Mouse (Mus musculus) left cerebral cortex, postnatal 14 days (tissue): ENCODE results near the gene D17Wsu92e. TPM values are rescaled to one million over a fixed set of nuclear protein-coding genes. Genes with fewer than 3 reads are reported as not detected.

Experiments used
- DNase-seq, 2 experiments: peaks; one replicate each; pipeline ENCODE4 v3.0.0; 2021 to 2022; ENCODE audit warnings: low spot score in 2 of 2, mixed read lengths in 1 of 2
- intact Hi-C: fragments of 180-260 bp; cut with DNase I; formaldehyde crosslinking; loops from one replicate; pipeline ENCODE4 v1.15.1; 2025
- total RNA-seq, 2 experiments: library from RNA; stranded (reverse); gene quantifications; 2 replicates each; pipeline ENCODE4 v1.2.3; 2021

D17Wsu92e gene
- total RNA-seq, 2 experiments from 2014 or later: 136 to 137 TPM

GRCm38 (mm10) chr17:27762884-27763283 lies 57.6 kb downstream of the D17Wsu92e start:
- intact Hi-C loops: loop anchor here (2.0 to 10.0 kb wide), 4 partner anchors 46 to 228 kb away; partner anchors contain the start of gene AI413582
- peak; percentile 52 to 78 for DNase-seq

GRCm38 (mm10) chr17:27761639-27762336 lies 58.7 kb downstream of the D17Wsu92e start:
- intact Hi-C loops: loop anchor here (2.0 to 10.0 kb wide), 4 partner anchors 44 to 227 kb away; partner anchors contain the start of gene AI413582
- DNase-seq: peak; percentile 90 to 98

- DNase-seq: no peak
- intact Hi-C loops: loop anchor here (5.0 to 10.0 kb wide), 3 partner anchors 43 to 195 kb away; partner anchors contain the start of gene AI413582
Measured at GRCm38 (mm10) chr17:27760169-27760568, 60.3 kb downstream of the D17Wsu92e start.

- peak in 1 of 2 experiments; percentile 46 for DNase-seq
- intact Hi-C loops: no loop called here
Measured at GRCm38 (mm10) chr17:27751314-27752202, 68.9 kb downstream of the D17Wsu92e start.

GRCm38 (mm10) chr17:27750451-27750942 lies 70.0 kb downstream of the D17Wsu92e start:
- no peak for DNase-seq
- intact Hi-C loops: no loop called here

- no peak for DNase-seq
Measured at GRCm38 (mm10) chr17:27748123-27748522, 72.3 kb downstream of the D17Wsu92e start.

GRCm38 (mm10) chr17:27746446-27746845 lies 74.0 kb downstream of the D17Wsu92e start:
- DNase-seq: no peak
- intact Hi-C loops: no loop called here

More at GRCm38 (mm10) chr17:27748123-27748522, 72.3 kb downstream of the D17Wsu92e start:
- intact Hi-C loops: no loop called here

GRCm38 (mm10) chr17:27740961-27741360 lies 79.5 kb downstream of the D17Wsu92e start:
- intact Hi-C loops: no loop called here
- no peak for DNase-seq

GRCm38 (mm10) chr17:27734344-27735073 lies 85.9 kb downstream of the D17Wsu92e start:
- intact Hi-C loops: no loop called here
- DNase-seq: no peak

GRCm38 (mm10) chr17:27732694-27733093 lies 87.8 kb downstream of the D17Wsu92e start:
- intact Hi-C loops: no loop called here
- DNase-seq: no peak

GRCm38 (mm10) chr17:27732152-27732551 lies 88.3 kb downstream of the D17Wsu92e start:
- intact Hi-C loops: no loop called here
- DNase-seq: no peak

GRCm38 (mm10) chr17:27728770-27729169 lies 91.7 kb downstream of the D17Wsu92e start, which contains the start of gene Spdef:
Gene Spdef, minus strand, starts transcription at chr17:27728955.
- intact Hi-C loops: no loop called here

GRCm38 (mm10) chr17:27726527-27726926 lies 93.9 kb downstream of the D17Wsu92e start:
- intact Hi-C loops: no loop called here
- no peak for DNase-seq

More at GRCm38 (mm10) chr17:27728770-27729169, 91.7 kb downstream of the D17Wsu92e start, which contains the start of gene Spdef:
- no peak for DNase-seq

- intact Hi-C loops: no loop called here
- DNase-seq: no peak
Measured at GRCm38 (mm10) chr17:27725412-27725811, 95.0 kb downstream of the D17Wsu92e start.

GRCm38 (mm10) chr17:27725011-27725410 lies 95.4 kb downstream of the D17Wsu92e start:
- intact Hi-C loops: no loop called here
- no peak for DNase-seq

- no peak for DNase-seq
- intact Hi-C loops: no loop called here
Measured at GRCm38 (mm10) chr17:27724327-27724726, 96.1 kb downstream of the D17Wsu92e start.

GRCm38 (mm10) chr17:27721125-27721664 lies 99.3 kb downstream of the D17Wsu92e start:
- intact Hi-C loops: no loop called here
- no peak for DNase-seq

- DNase-seq: no peak
- intact Hi-C loops: no loop called here
Measured at GRCm38 (mm10) chr17:27720326-27720725, 100.1 kb downstream of the D17Wsu92e start.

GRCm38 (mm10) chr17:27719663-27720062 lies 100.8 kb downstream of the D17Wsu92e start:
- DNase-seq: no peak
- intact Hi-C loops: loop anchor here (5.0 kb wide), 1 partner anchor 43 kb away; no protein-coding TSS in a partner anchor
